Comparison of ENCODE assay signal across 8 mouse cellular contexts in genomic region chr13:46929719-46930658, GRCm38 (mm10). TPM values are rescaled to one million over a fixed set of nuclear protein-coding genes. Genes with fewer than 3 reads are reported as not detected.
DNase-seq lines count a peak whose midpoint lies in the region; ATAC-seq and TF ChIP-seq lines count a peak whose summit lies in the region.

TSS of gene Kif13a (minus strand) at chr13:46929867.

- H3K4me1 ChIP-seq in ES-E14 (ENCODE audit: control insufficient read depth in 2 of 2, insufficient read depth in 2 of 2, low read length in 2 of 2, poor library complexity in 1 of 2) = peaks cover 3 to 22% of the 10 kb centered on the region in 2 experiments
- peaks cover 17% of the 10 kb centered on the region; the same call in 1 of the 2 replicates for H3K4me1 ChIP-seq in lung, embryonic 14.5 days (ENCODE audit: insufficient read depth)

- peak; percentile 33 for TF ChIP-seq CTCF in lung, embryonic 14.5 days (IDR thresholded peaks at IDR 0.05; ENCODE audit: low read depth)

- in situ Hi-C loops in ES-E14 (cut with MboI; ENCODE audit: low sequenced_read_pairs in 2 of 2, unreplicated experiment in 2 of 2) = no loop called here

- H3K4me2 ChIP-seq in lung, embryonic 14.5 days = peak within 1 kb of the TSS; percentile 84

- peak within 1 kb of the TSS; percentile 83 to 92 for H3K4me3 ChIP-seq in ES-E14 (ENCODE audit: insufficient read depth in 1 of 2, low read depth in 1 of 2, low read length in 2 of 2, poor library complexity in 1 of 2, severe bottlenecking in 1 of 2)
- H3K4me3 ChIP-seq in lung, embryonic 14.5 days (ENCODE audit: low read depth, low read length) = peak within 1 kb of the TSS; percentile 86

- peak; percentile 92 for ATAC-seq in lung, embryonic 14.5 days (ENCODE audit: insufficient read depth)
- peak; percentile 23; the same call in 1 of the 2 replicates for ATAC-seq in neutrophil, adult 5-6 weeks (ENCODE audit: extremely low read depth, insufficient number of reproducible peaks, low FRiP score, poor library complexity, severe bottlenecking)

- peak; percentile 82 for DNase-seq in ES-E14 (ENCODE audit: low read depth, low spot score)
- DNase-seq in cerebellum, adult 8-10 months = peak; percentile 88
- peak; percentile 89 for DNase-seq in forelimb bud, embryonic 11.5 days (ENCODE audit: low read depth, low spot score)
- DNase-seq in heart, postnatal 4 days = peak; percentile 90
- DNase-seq in layer of hippocampus, adult 8-10 months (ENCODE audit: low spot score in 2 of 2) = peak; percentile 89 to 91
- DNase-seq in lung, embryonic 14.5 days = peak; percentile 97
- peak; percentile 84 for DNase-seq in testis, postnatal 14 days (ENCODE audit: low spot score)

- H3K36me3 ChIP-seq in ES-E14 (ENCODE audit: control insufficient read depth, insufficient read depth, low read length, poor library complexity, severe bottlenecking) = no peaks in the 10 kb centered on the region
- H3K36me3 ChIP-seq in lung, embryonic 14.5 days (ENCODE audit: insufficient read depth) = peaks cover 16% of the 10 kb centered on the region; the same call in 1 of the 2 replicates

- no peaks in the 10 kb centered on the region for H3K9me3 ChIP-seq in ES-E14 (ENCODE audit: control insufficient read depth, insufficient read depth, low read depth, low read length)
- no peaks in the 10 kb centered on the region for H3K9me3 ChIP-seq in lung, embryonic 14.5 days (ENCODE audit: low read depth, low read length)

- H3K9ac ChIP-seq in ES-E14 (ENCODE audit: insufficient read depth, low read depth, low read length, poor library complexity, severe bottlenecking) = peak within 1 kb of the TSS; percentile 76
- H3K9ac ChIP-seq in lung, embryonic 14.5 days = peak within 1 kb of the TSS; percentile 90

- no peaks in the 10 kb centered on the region for H3K27me3 ChIP-seq in lung, embryonic 14.5 days (ENCODE audit: insufficient read depth, low read length)

- WGBS in lung, embryonic 14.5 days = under 1% methylated on average over 73 of the region's 96 CpGs

- peak within 1 kb of the TSS; percentile 55; the same call in 1 of the 2 replicates for H3K27ac ChIP-seq in ES-E14 (ENCODE audit: insufficient read depth, low read depth, low read length, poor library complexity, severe bottlenecking)
- peak within 1 kb of the TSS; percentile 99 for H3K27ac ChIP-seq in lung, embryonic 14.5 days (ENCODE audit: low read depth)

TF ChIP-seq in ES-E14, 5 proteins besides CTCF, POLR2A, EP300 and RAD21:
- TF ChIP-seq HCFC1 (IDR thresholded peaks at IDR 0.05; ENCODE audit: borderline replicate concordance, insufficient read depth, low read length) (no peak), MAFK (IDR thresholded peaks at IDR 0.05; ENCODE audit: insufficient read depth, low read depth, low read length) (no peak), ZNF384 (IDR thresholded peaks at IDR 0.05; ENCODE audit: low read depth, low read length) (no peak), CHD2 (IDR thresholded peaks at IDR 0.05; ENCODE audit: low read depth, low read length) (no peak), ZC3H11A (IDR thresholded peaks at IDR 0.05; ENCODE audit: borderline replicate concordance, low read depth, low read length) (no peak)

RNA-seq across cellular contexts. Expression of gene Kif13a, which starts in this region (rescaled TPM):
- total RNA-seq in ES-E14 (2012; rRNA removed) = 23.6 and 27.4 TPM in 2 replicates
- total RNA-seq in heart, postnatal 4 days (2021) = 100 to 1,000 TPM; 110 to 116 TPM
- 10 to 100 TPM; 22.8 to 32.5 (median 26.4) TPM for total RNA-seq in layer of hippocampus, adult 8-10 months (2022)
- polyA plus RNA-seq in lung, embryonic 14.5 days (2014; fragmentation: Nextera tagmentation; extraction: Ambion mirVana) = 35.4 and 40.4 TPM in 2 replicates
- 6.5 and 11.2 TPM in 2 replicates for total RNA-seq in neutrophil, adult 5-6 weeks (2017)

Comparison
In these comparisons a context has a peak if more than half of its experiments do, and no peak if none do; other contexts are left out.
1. Peak in every context shown above with its lines: DNase-seq, ATAC-seq, H3K4me3 ChIP-seq and H3K27ac ChIP-seq.